Mouse (Mus musculus): ENCODE data around the gene Ppp2r5e. TPM values are rescaled to one million over a fixed set of nuclear protein-coding genes. Genes with fewer than 3 reads are reported as not detected.

Ppp2r5e gene
- polyA plus RNA-seq, 1 experiment from 2014 or later = 12.6 TPM

DNA sequence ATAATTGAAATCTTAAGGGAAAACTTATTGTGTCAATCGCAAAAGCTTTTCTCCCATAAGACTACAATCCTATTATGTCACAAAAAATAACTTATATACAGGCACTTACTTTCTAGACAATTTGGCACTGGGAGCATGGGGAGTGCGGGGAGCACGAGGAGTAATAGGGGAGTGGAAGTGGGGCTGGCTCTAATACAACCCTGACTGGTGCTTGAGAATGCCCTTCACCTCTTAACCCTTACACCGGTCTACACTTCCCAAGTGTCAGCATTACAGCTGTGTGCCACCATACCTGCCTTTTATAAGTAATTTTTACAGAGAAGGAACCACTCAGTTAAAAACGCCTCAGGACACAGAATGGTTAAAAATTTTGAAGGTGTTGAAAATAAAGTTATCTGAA, 44.4 kb downstream of the Ppp2r5e start:
- WGBS (ENCODE audit: insufficient replicate concordance) = 85% methylated on average over 5 of the region's 5 CpGs

DNA sequence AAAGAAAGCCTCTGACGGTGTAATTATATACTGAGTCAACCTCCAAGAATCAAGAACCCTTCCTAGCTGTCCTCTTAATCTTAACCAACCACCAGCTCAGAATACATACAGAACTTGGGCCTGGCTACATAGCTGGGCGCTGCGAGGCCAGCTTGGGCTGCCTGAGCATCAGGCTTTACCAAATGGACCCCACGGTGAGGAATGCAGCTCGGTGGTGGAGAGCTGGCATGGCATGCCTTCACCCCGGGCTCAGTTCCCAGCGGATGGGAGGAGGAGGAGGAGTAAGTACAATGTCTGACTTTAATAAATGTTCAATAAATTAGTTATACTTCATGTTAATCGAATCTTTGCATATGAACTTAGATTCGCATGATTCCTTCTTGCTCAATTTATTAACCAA, 47.0 kb downstream of the Ppp2r5e start:
- WGBS (ENCODE audit: insufficient replicate concordance) = 78% methylated on average over 9 of the region's 9 CpGs
- H3K4me2 ChIP-seq = no peak overlapping the region
- H3K27me3 ChIP-seq (ENCODE audit: control insufficient read depth, insufficient read depth, low read length) = no peaks in the 10 kb centered on the region
- H3K4me3 ChIP-seq (ENCODE audit: low read depth, low read length) = no peak overlapping the region
- no peak for ATAC-seq (replicated peaks; ENCODE audit: insufficient number of reproducible peaks, low FRiP score, low TSS enrichment)
- H3K9me3 ChIP-seq (replicated peaks; ENCODE audit: control insufficient read depth, low read length) = no peaks in the 10 kb centered on the region
- H3K27ac ChIP-seq (ENCODE audit: low read depth, low read length) = no peak overlapping the region
- H3K36me3 ChIP-seq (ENCODE audit: control insufficient read depth, insufficient read depth, low read length) = no peaks in the 10 kb centered on the region
- H3K9ac ChIP-seq (ENCODE audit: low read depth, low read length) = no peak overlapping the region
- H3K4me1 ChIP-seq (ENCODE audit: control insufficient read depth, insufficient read depth, low read length) = 0 out of 2 replicates have a peak, but pooled peaks cover 14% of the 10 kb centered on the region

More for the DNA sequence above, 44.4 kb downstream of the Ppp2r5e start:
- no peaks in the 10 kb centered on the region for H3K9me3 ChIP-seq (replicated peaks; ENCODE audit: control insufficient read depth, low read length)
- H3K4me1 ChIP-seq (ENCODE audit: control insufficient read depth, insufficient read depth, low read length) = peaks cover 24% of the 10 kb centered on the region
- no peak overlapping the region for H3K4me3 ChIP-seq (ENCODE audit: low read depth, low read length)
- H3K27me3 ChIP-seq (ENCODE audit: control insufficient read depth, insufficient read depth, low read length) = no peaks in the 10 kb centered on the region
- no peak overlapping the region for H3K27ac ChIP-seq (ENCODE audit: low read depth, low read length)
- no peak for ATAC-seq (replicated peaks; ENCODE audit: insufficient number of reproducible peaks, low FRiP score, low TSS enrichment)
- H3K9ac ChIP-seq (ENCODE audit: low read depth, low read length) = no peak overlapping the region
- H3K36me3 ChIP-seq (ENCODE audit: control insufficient read depth, insufficient read depth, low read length) = no peaks in the 10 kb centered on the region
- no peak overlapping the region for H3K4me2 ChIP-seq

DNA sequence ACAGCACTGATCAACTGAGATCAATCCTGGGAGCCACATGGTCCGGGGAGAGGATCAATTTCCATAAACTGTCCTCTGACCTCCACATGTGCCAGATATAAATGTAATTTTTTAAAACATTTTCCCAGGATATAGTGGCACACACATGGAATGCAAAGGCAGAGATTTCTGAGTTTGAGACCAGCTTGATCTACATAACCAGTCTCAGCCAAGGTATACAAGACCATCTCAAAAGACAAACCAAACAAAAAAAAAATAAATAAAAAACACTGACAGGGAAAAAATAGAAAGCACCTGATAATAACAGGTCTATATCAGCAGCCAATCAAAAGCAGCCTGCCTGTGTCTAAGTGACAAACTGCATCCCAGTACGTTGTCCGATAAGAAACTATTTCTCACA, 48.9 kb downstream of the Ppp2r5e start:
- Histone ChIP-seq H3K27ac (ENCODE audit: low read depth, low read length) (no peak overlapping the region), H3K4me1 (ENCODE audit: control insufficient read depth, insufficient read depth, low read length) (peaks cover 14% of the 10 kb centered on the region), H3K9ac (ENCODE audit: low read depth, low read length) (no peak overlapping the region), H3K4me3 (ENCODE audit: low read depth, low read length) (no peak overlapping the region), H3K27me3 (ENCODE audit: control insufficient read depth, insufficient read depth, low read length) (no peaks in the 10 kb centered on the region), H3K4me2 (no peak overlapping the region), H3K9me3 (replicated peaks; ENCODE audit: control insufficient read depth, low read length) (no peaks in the 10 kb centered on the region), H3K36me3 (ENCODE audit: control insufficient read depth, insufficient read depth, low read length) (no peaks in the 10 kb centered on the region)
- 71% methylated on average over 3 of the region's 3 CpGs for WGBS (ENCODE audit: insufficient replicate concordance)
- ATAC-seq (replicated peaks; ENCODE audit: insufficient number of reproducible peaks, low FRiP score, low TSS enrichment) = no peak

DNA sequence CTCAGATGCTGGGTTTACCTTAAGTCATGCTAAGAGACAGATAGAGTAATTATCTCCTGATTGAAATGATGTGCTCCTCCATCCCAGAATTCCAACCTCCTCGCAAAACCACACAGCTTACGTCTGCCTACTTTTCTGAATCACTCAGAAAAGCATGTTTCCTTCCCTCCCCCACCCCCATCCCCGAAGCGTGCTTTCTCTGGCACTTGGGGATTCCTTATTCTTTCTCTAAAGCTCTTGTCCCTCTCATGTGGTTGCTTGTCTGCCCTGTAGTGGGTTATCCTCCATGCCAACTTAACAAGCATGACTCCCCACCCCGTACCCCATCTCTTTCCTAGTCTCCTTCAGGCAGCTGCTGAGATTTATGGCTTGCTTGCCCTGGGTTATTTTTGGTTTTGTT, 49.8 kb downstream of the Ppp2r5e start:
- no peaks in the 10 kb centered on the region for H3K9me3 ChIP-seq (replicated peaks; ENCODE audit: control insufficient read depth, low read length)
- no peak overlapping the region for H3K4me3 ChIP-seq (ENCODE audit: low read depth, low read length)
- no peak overlapping the region for H3K27ac ChIP-seq (ENCODE audit: low read depth, low read length)
- no peak for ATAC-seq (replicated peaks; ENCODE audit: insufficient number of reproducible peaks, low FRiP score, low TSS enrichment)
- WGBS (ENCODE audit: insufficient replicate concordance) = 87% methylated on average over 5 of the region's 5 CpGs
- H3K9ac ChIP-seq (ENCODE audit: low read depth, low read length) = no peak overlapping the region
- no peaks in the 10 kb centered on the region for H3K36me3 ChIP-seq (ENCODE audit: control insufficient read depth, insufficient read depth, low read length)
- H3K4me2 ChIP-seq = no peak overlapping the region
- peaks cover 23% of the 10 kb centered on the region for H3K4me1 ChIP-seq (ENCODE audit: control insufficient read depth, insufficient read depth, low read length)
- no peaks in the 10 kb centered on the region for H3K27me3 ChIP-seq (ENCODE audit: control insufficient read depth, insufficient read depth, low read length)

DNA sequence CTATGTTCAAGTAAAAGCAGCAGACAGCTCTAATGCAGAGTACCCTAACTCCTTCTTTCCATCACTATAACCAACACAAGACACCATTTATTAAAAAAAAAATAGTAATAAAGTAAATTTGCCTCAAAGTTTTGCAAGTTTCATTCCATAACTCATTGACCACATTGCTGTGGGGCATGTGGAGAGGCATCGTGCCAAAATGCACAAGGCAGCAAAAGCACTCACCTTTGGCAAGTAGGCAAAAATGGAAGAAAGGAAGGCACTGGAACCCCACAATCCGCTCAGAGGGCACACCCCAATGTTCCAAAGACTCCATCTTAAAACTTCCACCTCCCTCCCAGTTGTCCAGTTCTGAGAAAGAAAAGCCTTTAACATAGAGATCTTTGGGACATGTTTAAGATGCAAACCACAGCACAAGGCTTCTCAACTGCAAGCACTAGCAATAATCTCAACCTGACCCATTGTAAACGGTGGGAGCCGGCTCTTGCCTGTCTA, 50.6 kb downstream of the Ppp2r5e start:
- H3K4me1 ChIP-seq (ENCODE audit: control insufficient read depth, insufficient read depth, low read length) = peaks cover 29% of the 10 kb centered on the region
- 94% methylated on average over 4 of the region's 4 CpGs for WGBS (ENCODE audit: insufficient replicate concordance)
- no peak overlapping the region for H3K4me2 ChIP-seq
- H3K9ac ChIP-seq (ENCODE audit: low read depth, low read length) = no peak overlapping the region
- no peaks in the 10 kb centered on the region for H3K9me3 ChIP-seq (replicated peaks; ENCODE audit: control insufficient read depth, low read length)
- no peak for ATAC-seq (replicated peaks; ENCODE audit: insufficient number of reproducible peaks, low FRiP score, low TSS enrichment)
- H3K4me3 ChIP-seq (ENCODE audit: low read depth, low read length) = no peak overlapping the region
- H3K36me3 ChIP-seq (ENCODE audit: control insufficient read depth, insufficient read depth, low read length) = no peaks in the 10 kb centered on the region
- H3K27me3 ChIP-seq (ENCODE audit: control insufficient read depth, insufficient read depth, low read length) = no peaks in the 10 kb centered on the region
- H3K27ac ChIP-seq (ENCODE audit: low read depth, low read length) = no peak overlapping the region

DNA sequence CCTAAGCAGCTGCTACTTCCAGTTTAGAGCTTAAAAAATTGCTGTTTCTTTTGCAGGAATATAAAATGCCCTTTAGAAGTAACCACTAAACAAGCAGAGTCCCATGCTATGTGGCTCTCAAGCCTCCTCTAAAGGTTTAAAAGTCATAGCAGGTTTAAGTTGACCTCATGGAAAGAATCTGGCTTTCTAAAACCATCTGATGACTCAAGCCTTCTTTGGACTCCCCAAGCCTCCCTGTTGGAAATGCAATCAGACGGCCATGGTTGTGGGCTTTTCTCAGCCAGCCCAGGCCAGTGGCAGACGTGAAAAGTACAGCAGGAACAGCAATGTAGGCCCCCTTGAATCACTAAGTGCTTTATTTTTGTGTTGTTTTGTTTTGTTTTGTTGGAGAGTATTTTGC, 51.4 kb downstream of the Ppp2r5e start:
- no peak for ATAC-seq (replicated peaks; ENCODE audit: insufficient number of reproducible peaks, low FRiP score, low TSS enrichment)
- Histone ChIP-seq H3K36me3 (ENCODE audit: control insufficient read depth, insufficient read depth, low read length) (no peaks in the 10 kb centered on the region), H3K27me3 (ENCODE audit: control insufficient read depth, insufficient read depth, low read length) (no peaks in the 10 kb centered on the region), H3K4me2 (no peak overlapping the region), H3K9me3 (replicated peaks; ENCODE audit: control insufficient read depth, low read length) (no peaks in the 10 kb centered on the region), H3K27ac (ENCODE audit: low read depth, low read length) (no peak overlapping the region), H3K4me1 (ENCODE audit: control insufficient read depth, insufficient read depth, low read length) (peaks cover 29% of the 10 kb centered on the region), H3K9ac (ENCODE audit: low read depth, low read length) (no peak overlapping the region), H3K4me3 (ENCODE audit: low read depth, low read length) (no peak overlapping the region)
- WGBS (ENCODE audit: insufficient replicate concordance) = 59% methylated on average over 2 of the region's 2 CpGs

DNA sequence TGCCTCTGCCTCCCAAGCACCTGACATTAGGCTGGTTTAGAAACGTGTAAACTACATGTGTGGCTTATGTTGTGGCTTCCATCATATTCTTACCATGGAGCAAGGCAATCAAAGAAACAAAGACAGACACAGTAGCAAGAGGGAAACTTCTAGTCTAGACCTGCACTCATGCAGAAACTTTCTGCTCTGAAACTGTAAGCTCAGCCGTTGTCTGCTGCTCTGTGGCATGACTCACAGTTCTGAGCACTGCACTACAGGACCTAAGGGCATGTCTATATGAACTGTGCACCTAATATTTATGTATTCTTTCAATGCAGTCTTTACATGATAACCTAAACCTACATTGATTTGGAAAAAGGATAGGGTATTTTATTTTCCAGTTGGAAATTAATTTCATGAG, 51.8 kb downstream of the Ppp2r5e start:
- Histone ChIP-seq H3K9me3 (replicated peaks; ENCODE audit: control insufficient read depth, low read length) (no peaks in the 10 kb centered on the region), H3K27ac (ENCODE audit: low read depth, low read length) (no peak overlapping the region), H3K4me3 (ENCODE audit: low read depth, low read length) (no peak overlapping the region), H3K4me1 (ENCODE audit: control insufficient read depth, insufficient read depth, low read length) (peaks cover 29% of the 10 kb centered on the region), H3K9ac (ENCODE audit: low read depth, low read length) (no peak overlapping the region), H3K27me3 (ENCODE audit: control insufficient read depth, insufficient read depth, low read length) (no peaks in the 10 kb centered on the region), H3K4me2 (no peak overlapping the region), H3K36me3 (ENCODE audit: control insufficient read depth, insufficient read depth, low read length) (no peaks in the 10 kb centered on the region)
- ATAC-seq (replicated peaks; ENCODE audit: insufficient number of reproducible peaks, low FRiP score, low TSS enrichment) = no peak
- 76% methylated on average over 2 of the region's 2 CpGs for WGBS (ENCODE audit: insufficient replicate concordance)

DNA sequence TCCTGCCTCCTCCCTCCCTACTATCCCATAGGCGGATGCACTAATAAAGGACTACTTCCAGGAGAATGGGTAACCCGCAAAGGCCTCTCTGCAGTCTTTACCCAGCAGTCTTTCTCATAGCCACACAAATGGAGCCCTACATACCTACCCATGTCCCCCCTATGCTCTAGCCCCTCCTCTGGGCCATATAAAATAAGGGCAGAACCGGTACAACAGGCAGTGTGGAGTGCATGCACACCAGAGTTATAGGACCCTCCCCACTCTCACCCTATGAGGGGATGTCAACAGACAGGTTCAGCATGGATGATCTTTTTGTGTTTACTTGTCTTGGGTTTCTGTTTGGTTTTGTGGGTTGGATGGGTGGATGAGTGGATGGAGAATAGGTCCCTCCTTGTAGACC, 52.7 kb downstream of the Ppp2r5e start:
- H3K4me3 ChIP-seq (ENCODE audit: low read depth, low read length) = no peak overlapping the region
- no peak overlapping the region for H3K27ac ChIP-seq (ENCODE audit: low read depth, low read length)
- 67% methylated on average over 3 of the region's 3 CpGs for WGBS (ENCODE audit: insufficient replicate concordance)
- H3K27me3 ChIP-seq (ENCODE audit: control insufficient read depth, insufficient read depth, low read length) = no peaks in the 10 kb centered on the region
- no peak overlapping the region for H3K9ac ChIP-seq (ENCODE audit: low read depth, low read length)
- no peaks in the 10 kb centered on the region for H3K9me3 ChIP-seq (replicated peaks; ENCODE audit: control insufficient read depth, low read length)
- H3K4me1 ChIP-seq (ENCODE audit: control insufficient read depth, insufficient read depth, low read length) = peaks cover 29% of the 10 kb centered on the region
- no peaks in the 10 kb centered on the region for H3K36me3 ChIP-seq (ENCODE audit: control insufficient read depth, insufficient read depth, low read length)
- ATAC-seq (replicated peaks; ENCODE audit: insufficient number of reproducible peaks, low FRiP score, low TSS enrichment) = no peak
- H3K4me2 ChIP-seq = no peak overlapping the region

DNA sequence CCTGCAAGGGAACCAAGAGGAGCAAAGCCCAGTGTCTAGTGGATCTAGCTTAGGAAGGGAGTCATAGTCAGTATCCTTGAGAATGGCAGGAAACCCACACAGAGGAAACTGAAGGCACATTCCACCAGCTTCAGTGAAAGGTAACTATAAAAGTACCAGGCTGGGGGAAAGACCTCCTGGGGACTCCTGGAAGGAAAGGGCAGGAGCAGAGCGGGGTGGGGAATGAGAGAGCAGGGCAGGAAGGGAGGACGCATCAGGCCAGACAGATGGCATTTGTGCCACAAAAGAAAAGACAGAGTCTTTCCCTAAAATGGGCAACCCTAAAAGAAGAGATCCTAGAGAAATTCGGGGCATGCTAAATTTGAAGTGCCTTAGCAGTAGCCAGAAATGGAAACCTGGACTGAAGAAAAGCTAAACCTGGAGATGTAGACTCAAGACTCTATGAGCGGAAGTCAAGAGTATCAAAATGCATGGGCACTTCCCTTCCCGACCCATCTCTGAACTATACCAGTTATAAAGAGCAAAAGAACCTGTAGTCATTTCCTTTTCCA, 55.3 kb downstream of the Ppp2r5e start:
- Histone ChIP-seq H3K4me1 (ENCODE audit: control insufficient read depth, insufficient read depth, low read length) (peaks cover 36% of the 10 kb centered on the region), H3K4me3 (ENCODE audit: low read depth, low read length) (no peak overlapping the region), H3K36me3 (ENCODE audit: control insufficient read depth, insufficient read depth, low read length) (no peaks in the 10 kb centered on the region), H3K27me3 (ENCODE audit: control insufficient read depth, insufficient read depth, low read length) (no peaks in the 10 kb centered on the region), H3K27ac (ENCODE audit: low read depth, low read length) (no peak overlapping the region), H3K9me3 (replicated peaks; ENCODE audit: control insufficient read depth, low read length) (no peaks in the 10 kb centered on the region), H3K4me2 (no peak overlapping the region), H3K9ac (ENCODE audit: low read depth, low read length) (no peak overlapping the region)
- ATAC-seq (replicated peaks; ENCODE audit: insufficient number of reproducible peaks, low FRiP score, low TSS enrichment) = no peak
- 80% methylated on average over 5 of the region's 5 CpGs for WGBS (ENCODE audit: insufficient replicate concordance)

Data from heart, embryonic 11.5 days (tissue).